Mouse (Mus musculus) kidney, adult 11 months (tissue): Measurements from ENCODE around the gene Csrnp2.
A peak's percentile ranks its signal among the peaks of the same experiment; 100 is the strongest.
"Not testable (repeated sequence)": the region's sequence is repeated elsewhere in the genome, so short reads cannot be mapped to it uniquely, and the experiment has no call there.

Experiments
- DNase-seq: peaks from one replicate; pipeline ENCODE4 v3.0.0; 2022

Csrnp2 gene

GRCm38 (mm10) chr15:100495102-100495501 is at the start of gene Csrnp2:
TSS of gene Csrnp2 (minus strand) at chr15:100495488.
- DNase-seq, result peak; percentile 86

GRCm38 (mm10) chr15:100543651-100544030 is 48.4 kb upstream of the Csrnp2 start:
- DNase-seq, result not testable (repeated sequence)

- not testable (repeated sequence) for DNase-seq
Observed at GRCm38 (mm10) chr15:100542876-100543650, 47.8 kb upstream of the Csrnp2 start.

GRCm38 (mm10) chr15:100541426-100541825 is 46.1 kb upstream of the Csrnp2 start:
- DNase-seq, result no peak

- not testable (repeated sequence) for DNase-seq
Observed at GRCm38 (mm10) chr15:100541001-100541400, 45.7 kb upstream of the Csrnp2 start.

- DNase-seq, result no peak
Observed at GRCm38 (mm10) chr15:100539411-100539810, 44.1 kb upstream of the Csrnp2 start.

GRCm38 (mm10) chr15:100537913-100538312 is 42.6 kb upstream of the Csrnp2 start:
- no peak for DNase-seq

- DNase-seq, result no peak
Observed at GRCm38 (mm10) chr15:100527900-100528299, 32.6 kb upstream of the Csrnp2 start.

- DNase-seq, result no peak
Observed at GRCm38 (mm10) chr15:100525405-100525804, 30.1 kb upstream of the Csrnp2 start.

- DNase-seq, result no peak
Observed at GRCm38 (mm10) chr15:100520306-100520705, 25.0 kb upstream of the Csrnp2 start.

- DNase-seq, result no peak
Observed at GRCm38 (mm10) chr15:100515121-100515520, 19.8 kb upstream of the Csrnp2 start.

- no peak for DNase-seq
Observed at GRCm38 (mm10) chr15:100513387-100513786, 18.1 kb upstream of the Csrnp2 start.

GRCm38 (mm10) chr15:100510072-100510471 is 14.8 kb upstream of the Csrnp2 start:
- DNase-seq, result no peak

GRCm38 (mm10) chr15:100508454-100509167 is 13.3 kb upstream of the Csrnp2 start:
- no peak for DNase-seq

GRCm38 (mm10) chr15:100499506-100499905 is 4.2 kb upstream of the Csrnp2 start:
- peak; percentile 39 for DNase-seq

GRCm38 (mm10) chr15:100494647-100495046 is 641 bp downstream of the Csrnp2 start:
- no peak for DNase-seq

- no peak for DNase-seq
Observed at GRCm38 (mm10) chr15:100491966-100492365, 3.3 kb downstream of the Csrnp2 start.

- no peak for DNase-seq
Observed at GRCm38 (mm10) chr15:100489263-100489662, 6.0 kb downstream of the Csrnp2 start.

GRCm38 (mm10) chr15:100488297-100488696 is 7.0 kb downstream of the Csrnp2 start:
- DNase-seq, result not testable (repeated sequence)

- no peak for DNase-seq
Observed at GRCm38 (mm10) chr15:100487050-100487449, 8.2 kb downstream of the Csrnp2 start.

- DNase-seq, result no peak
Observed at GRCm38 (mm10) chr15:100486450-100486849, 8.8 kb downstream of the Csrnp2 start.

GRCm38 (mm10) chr15:100485576-100485975 is 9.7 kb downstream of the Csrnp2 start:
- no peak for DNase-seq

- no peak for DNase-seq
Observed at GRCm38 (mm10) chr15:100478925-100479324, 16.4 kb downstream of the Csrnp2 start.

GRCm38 (mm10) chr15:100478351-100478750 is 16.9 kb downstream of the Csrnp2 start:
- DNase-seq, result no peak
